Mouse (Mus musculus) hindbrain, postnatal 0 days (tissue): ENCODE results near the gene Slc12a9. TPM values are rescaled to one million over a fixed set of nuclear protein-coding genes. Genes with fewer than 3 reads are reported as not detected.

Experiments
- ATAC-seq: fragments of 200-750 bp; cut with Nextera tagmentation; 2 replicates; pipeline ENCODE4 v1.8.0; 2017; ENCODE audit warnings: mild to moderate bottlenecking, moderate TSS enrichment, moderate library complexity
- DNase-seq: peaks from one replicate; pipeline ENCODE4 v3.0.0-alpha.2; 2015; ENCODE audit warnings: low spot score
- H3K27ac ChIP-seq: fragments of 300-500 bp; sonication (generic); 2 replicates; pipeline ENCODE4 v1.5.1; 2014; ENCODE audit warnings: mild to moderate bottlenecking
- H3K27me3 ChIP-seq: fragments of 300-500 bp; sonication (generic); 2 replicates; pipeline ENCODE4 v1.6.1; 2014; ENCODE audit warnings: low read length, mixed read lengths; ENCODE audit not compliant: insufficient read depth
- H3K36me3 ChIP-seq: fragments of 300-500 bp; sonication (generic); 2 replicates; pipeline ENCODE4 v1.6.1; 2014; ENCODE audit warnings: low read length, mixed read lengths; ENCODE audit not compliant: insufficient read depth
- H3K4me1 ChIP-seq: fragments of 300-500 bp; sonication (generic); 2 replicates; pipeline ENCODE4 v1.6.1; 2014; ENCODE audit warnings: antibody characterized with exemption, low read length, mixed read lengths; ENCODE audit not compliant: insufficient read depth
- H3K4me2 ChIP-seq: fragments of 300-500 bp; sonication (generic); 2 replicates; pipeline ENCODE4 v1.6.1; 2014; ENCODE audit warnings: low read depth, mild to moderate bottlenecking, low read length, moderate library complexity, mixed read lengths
- H3K4me3 ChIP-seq: fragments of 300-500 bp; sonication (generic); 2 replicates; pipeline ENCODE4 v1.5.1; 2014; ENCODE audit warnings: low read length
- H3K9ac ChIP-seq: fragments of 300-500 bp; sonication (generic); replicated peaks from 2 replicates; pipeline ENCODE4 v1.6.1; 2014; ENCODE audit warnings: mild to moderate bottlenecking, low read length, moderate library complexity, mixed read lengths
- H3K9me3 ChIP-seq: fragments of 300-500 bp; sonication (generic); 2 replicates; pipeline ENCODE4 v1.6.1; 2016; ENCODE audit warnings: low read length, mixed read lengths
- CTCF ChIP-seq: IDR thresholded peaks from 2 replicates; pipeline ENCODE4 v1.5.1; 2016; ENCODE audit warnings: antibody characterized with exemption, control low read depth, low read depth
- WGBS: fragments of 180-500 bp; shearing (Covaris S2); extraction: QIAGEN DNeasy Blood & Tissue Kit; methylation state at CpG from one replicate; pipeline ENCODE4 v1.1.7; 2014; 5-methylcytosine and 5-hydroxymethylcytosine counted together
- polyA plus RNA-seq: library from polyadenylated mRNA; unstranded; fragments of >200 nt; fragmentation: Nextera tagmentation; extraction: Ambion mirVana; gene quantifications from 2 replicates; pipeline ENCODE4 v1.2.1, GENCODE M21; 2015
- total RNA-seq: library from RNA; depleted of rRNA; stranded (reverse); fragments of >200 nt; gene quantifications from 2 replicates; pipeline ENCODE4 v1.2.3, GENCODE M21; 2014

Gene Slc12a9
- total and polyA plus RNA-seq, 2 experiments from 2014 or later = 27.3 to 41.3 TPM

- DNase-seq = no peak
- Histone ChIP-seq H3K36me3 (peaks cover 23% of the 10 kb centered on the region; the same call in 1 of the 2 replicates), H3K27me3 (no peaks in the 10 kb centered on the region), H3K4me2 (no peak overlapping the region), H3K4me1 (no peaks in the 10 kb centered on the region), H3K27ac (no peak overlapping the region; the same call in 1 of the 2 replicates), H3K9ac (no peak overlapping the region), H3K4me3 (no peak overlapping the region), H3K9me3 (no peaks in the 10 kb centered on the region)
- no peak for ATAC-seq
- peak; percentile 50 for TF ChIP-seq CTCF
- 45% methylated on average over 30 of the region's 30 CpGs for WGBS
Measured at GRCm38 (mm10) chr5:137315084-137315903, 18.1 kb downstream of the Slc12a9 start.

GRCm38 (mm10) chr5:137314193-137315083, 19.0 kb downstream of the Slc12a9 start, which contains the start of gene Trip6:
TSS of gene Trip6 (minus strand) at chr5:137314404.
- no peak; the same call in 1 of the 2 replicates for TF ChIP-seq CTCF
- no peaks in the 10 kb centered on the region for H3K27me3 ChIP-seq
- H3K9me3 ChIP-seq = no peaks in the 10 kb centered on the region
- peak within 1 kb of the TSS; percentile 63 for H3K4me2 ChIP-seq
- peak; percentile 83 for DNase-seq
- ATAC-seq = peak; percentile 87
- H3K27ac ChIP-seq = peak within 1 kb of the TSS; percentile 55; the same call in 1 of the 2 replicates
- H3K9ac ChIP-seq = peak within 1 kb of the TSS; percentile 49
- H3K4me1 ChIP-seq = no peaks in the 10 kb centered on the region
- peaks cover 26% of the 10 kb centered on the region; the same call in 1 of the 2 replicates for H3K36me3 ChIP-seq
- WGBS = 18% methylated on average over 30 of the region's 30 CpGs
- H3K4me3 ChIP-seq = peak within 1 kb of the TSS; percentile 33

GRCm38 (mm10) chr5:137313466-137314192, 19.8 kb downstream of the Slc12a9 start:
- Histone ChIP-seq H3K4me2 (peak overlapping the region; percentile 63), H3K9ac (peak overlapping the region; percentile 49), H3K36me3 (peaks cover 24% of the 10 kb centered on the region; the same call in 1 of the 2 replicates), H3K9me3 (no peaks in the 10 kb centered on the region), H3K27me3 (no peaks in the 10 kb centered on the region), H3K27ac (peak overlapping the region; percentile 55; the same call in 1 of the 2 replicates), H3K4me3 (peak overlapping the region; percentile 33), H3K4me1 (no peaks in the 10 kb centered on the region)
- DNase-seq (no peak), ATAC-seq (peak; percentile 60)
- TF ChIP-seq CTCF = no peak
- WGBS = 3% methylated on average over 22 of the region's 22 CpGs

GRCm38 (mm10) chr5:137308356-137308755, 25.0 kb downstream of the Slc12a9 start:
- 95% methylated on average over 4 of the region's 4 CpGs for WGBS
- no peaks in the 10 kb centered on the region for H3K9me3 ChIP-seq
- peaks cover 17% of the 10 kb centered on the region; the same call in 1 of the 2 replicates for H3K36me3 ChIP-seq
- peak overlapping the region; percentile 60 for H3K4me2 ChIP-seq
- ATAC-seq (no peak), DNase-seq (no peak)
- 0 out of 2 replicates have a peak, but pooled peaks have one; percentile 34 for TF ChIP-seq CTCF
- peak overlapping the region; percentile 97 for H3K27ac ChIP-seq
- peak overlapping the region; percentile 74 for H3K4me3 ChIP-seq
- H3K27me3 ChIP-seq = no peaks in the 10 kb centered on the region
- H3K4me1 ChIP-seq = peaks cover 24% of the 10 kb centered on the region
- peak overlapping the region; percentile 92 for H3K9ac ChIP-seq

GRCm38 (mm10) chr5:137307071-137307912, 26.1 kb downstream of the Slc12a9 start, which contains the start of gene Srrt:
TSS of gene Srrt (minus strand) at chr5:137307674.
- ATAC-seq = peak; percentile 93
- WGBS = under 1% methylated on average over 55 of the region's 72 CpGs
- TF ChIP-seq CTCF = no peak

More at GRCm38 (mm10) chr5:137307071-137307912, 26.1 kb downstream of the Slc12a9 start, which contains the start of gene Srrt:
- H3K36me3 ChIP-seq = peaks cover 27% of the 10 kb centered on the region
- DNase-seq = peak; percentile 98
- H3K4me3 ChIP-seq = peak within 1 kb of the TSS; percentile 74
- peak within 1 kb of the TSS; percentile 97 for H3K27ac ChIP-seq
- H3K9me3 ChIP-seq = no peaks in the 10 kb centered on the region
- H3K9ac ChIP-seq = peak within 1 kb of the TSS; percentile 92
- H3K27me3 ChIP-seq = no peaks in the 10 kb centered on the region
- H3K4me1 ChIP-seq = peaks cover 24% of the 10 kb centered on the region
- H3K4me2 ChIP-seq = peak within 1 kb of the TSS; percentile 60
